Mouse (Mus musculus) heart, postnatal 0 days (tissue): ENCODE results near the gene Slc22a14. TPM values are rescaled to one million over a fixed set of nuclear protein-coding genes. Genes with fewer than 3 reads are reported as not detected.

Experiments
- ATAC-seq: fragments of 200-750 bp; cut with Nextera tagmentation; 2 replicates; pipeline ENCODE4 v1.8.0; 2017; ENCODE audit warnings: low read depth, moderate number of reproducible peaks, moderate library complexity; ENCODE audit not compliant: insufficient read depth
- DNase-seq: peaks from one replicate; pipeline ENCODE4 v3.0.0-alpha.2; 2016; ENCODE audit warnings: low spot score
- H3K27ac ChIP-seq: fragments of 300-500 bp; sonication (generic); 2 replicates; pipeline ENCODE4 v1.5.1; 2014; ENCODE audit warnings: low read depth, mild to moderate bottlenecking
- H3K27me3 ChIP-seq: fragments of 300-500 bp; sonication (generic); 2 replicates; pipeline ENCODE4 v1.6.1; 2014; ENCODE audit warnings: low read length, mixed read lengths; ENCODE audit not compliant: control insufficient read depth, insufficient read depth
- H3K36me3 ChIP-seq: fragments of 300-500 bp; sonication (generic); replicated peaks from 2 replicates; pipeline ENCODE4 v1.6.1; 2014; ENCODE audit warnings: low read length, mixed read lengths; ENCODE audit not compliant: control insufficient read depth, insufficient read depth
- H3K4me1 ChIP-seq: fragments of 300-500 bp; sonication (generic); 2 replicates; pipeline ENCODE4 v1.6.1; 2014; ENCODE audit warnings: antibody characterized with exemption; ENCODE audit not compliant: control insufficient read depth, insufficient read depth
- H3K4me2 ChIP-seq: fragments of 300-500 bp; sonication (generic); 2 replicates; pipeline ENCODE4 v1.6.1; 2014; ENCODE audit warnings: low read depth, mild to moderate bottlenecking, low read length, moderate library complexity
- H3K4me3 ChIP-seq: fragments of 300-500 bp; sonication (generic); 2 replicates; pipeline ENCODE4 v1.5.1; 2014; ENCODE audit warnings: low read depth, low read length
- H3K9ac ChIP-seq: fragments of 300-500 bp; sonication (generic); replicated peaks from 2 replicates; pipeline ENCODE4 v1.6.1; 2014; ENCODE audit warnings: low read depth, low read length, mixed read lengths
- H3K9me3 ChIP-seq: fragments of 300-500 bp; sonication (generic); replicated peaks from 2 replicates; pipeline ENCODE4 v1.6.1; 2016; ENCODE audit warnings: low read length; ENCODE audit not compliant: control insufficient read depth
- CTCF ChIP-seq: IDR thresholded peaks from 2 replicates; pipeline ENCODE4 v1.5.1; 2016; ENCODE audit warnings: antibody characterized with exemption, control low read depth, low read depth
- EP300 ChIP-seq: IDR thresholded peaks from 2 replicates; pipeline ENCODE4 v1.6.1; 2016; ENCODE audit warnings: antibody characterized with exemption, low read depth
- WGBS: fragments of 180-500 bp; shearing (Covaris S2); extraction: QIAGEN DNeasy Blood & Tissue Kit; methylation state at CpG from one replicate; pipeline ENCODE4 v1.1.7; 2014; 5-methylcytosine and 5-hydroxymethylcytosine counted together
- polyA plus RNA-seq: library from polyadenylated mRNA; unstranded; fragments of >200 nt; fragmentation: Nextera tagmentation; extraction: Ambion mirVana; gene quantifications from 2 replicates; pipeline ENCODE4 v1.2.1, GENCODE M21; 2015
- total RNA-seq: library from RNA; depleted of rRNA; stranded (reverse); fragments of >200 nt; gene quantifications from 2 replicates; pipeline ENCODE4 v1.2.3, GENCODE M21; 2014; ENCODE audit warnings: low replicate concordance

Slc22a14 gene
- total and polyA plus RNA-seq, 2 experiments from 2014 or later = 0.08 TPM; not detected in 1

GRCm38 (mm10) chr9:119201653-119202052, 163.7 kb downstream of the Slc22a14 start:
- H3K4me1 ChIP-seq = no peaks in the 10 kb centered on the region
- ATAC-seq = no peak
- 0 out of 2 replicates have a peak, but pooled peaks cover 7% of the 10 kb centered on the region for H3K9me3 ChIP-seq
- no peaks in the 10 kb centered on the region for H3K36me3 ChIP-seq
- no peak overlapping the region for H3K4me2 ChIP-seq
- no peak overlapping the region for H3K4me3 ChIP-seq
- no peak for DNase-seq
- no peak overlapping the region for H3K9ac ChIP-seq
- no peak overlapping the region for H3K27ac ChIP-seq
- no peak for TF ChIP-seq CTCF
- no peak for TF ChIP-seq EP300
- 80% methylated on average over 5 of the region's 5 CpGs for WGBS
- no peaks in the 10 kb centered on the region for H3K27me3 ChIP-seq

GRCm38 (mm10) chr9:119199151-119199861, 166.0 kb downstream of the Slc22a14 start:
- no peak overlapping the region for H3K4me3 ChIP-seq
- no peak for DNase-seq
- H3K4me1 ChIP-seq = no peaks in the 10 kb centered on the region
- 80% methylated on average over 10 of the region's 10 CpGs for WGBS
- H3K27me3 ChIP-seq = no peaks in the 10 kb centered on the region
- no peaks in the 10 kb centered on the region for H3K36me3 ChIP-seq
- no peak overlapping the region for H3K27ac ChIP-seq
- TF ChIP-seq CTCF (no peak), EP300 (no peak)
- H3K9ac ChIP-seq = no peak overlapping the region
- no peak overlapping the region for H3K4me2 ChIP-seq
- 0 out of 2 replicates have a peak, but pooled peaks cover 2% of the 10 kb centered on the region for H3K9me3 ChIP-seq
- no peak for ATAC-seq

- H3K27ac ChIP-seq = no peak overlapping the region
- no peak overlapping the region for H3K4me3 ChIP-seq
- H3K9me3 ChIP-seq = no peaks in the 10 kb centered on the region
- H3K4me1 ChIP-seq = no peaks in the 10 kb centered on the region
- no peak overlapping the region for H3K4me2 ChIP-seq
- DNase-seq (no peak), ATAC-seq (no peak)
- WGBS = 36% methylated on average over 11 of the region's 11 CpGs
- TF ChIP-seq EP300 = no peak
- TF ChIP-seq CTCF = peak; percentile 38
- H3K9ac ChIP-seq = no peak overlapping the region
- H3K36me3 ChIP-seq = no peaks in the 10 kb centered on the region
- H3K27me3 ChIP-seq = no peaks in the 10 kb centered on the region
Measured at GRCm38 (mm10) chr9:119192202-119192990, 173.0 kb downstream of the Slc22a14 start.

- no peak overlapping the region for H3K9ac ChIP-seq
- H3K4me3 ChIP-seq = no peak overlapping the region
- H3K9me3 ChIP-seq = no peaks in the 10 kb centered on the region
- H3K4me1 ChIP-seq = no peaks in the 10 kb centered on the region
- DNase-seq = no peak
- ATAC-seq = no peak
- no peak overlapping the region for H3K27ac ChIP-seq
- no peaks in the 10 kb centered on the region for H3K27me3 ChIP-seq
- no peak for TF ChIP-seq CTCF
- TF ChIP-seq EP300 = no peak
- H3K4me2 ChIP-seq = no peak overlapping the region
- H3K36me3 ChIP-seq = no peaks in the 10 kb centered on the region
- 31% methylated on average over 3 of the region's 3 CpGs for WGBS
Measured at GRCm38 (mm10) chr9:119181241-119181728, 184.1 kb downstream of the Slc22a14 start.

- no peak for ATAC-seq
- 76% methylated on average over 11 of the region's 11 CpGs for WGBS
- TF ChIP-seq EP300 (no peak), CTCF (no peak)
Measured at GRCm38 (mm10) chr9:119179292-119179691, 186.1 kb downstream of the Slc22a14 start.

More at GRCm38 (mm10) chr9:119179292-119179691, 186.1 kb downstream of the Slc22a14 start:
- no peak overlapping the region for H3K9ac ChIP-seq
- no peak for DNase-seq
- no peak overlapping the region for H3K27ac ChIP-seq
- no peak overlapping the region for H3K4me3 ChIP-seq
- H3K27me3 ChIP-seq = no peaks in the 10 kb centered on the region
- no peaks in the 10 kb centered on the region for H3K9me3 ChIP-seq
- no peak overlapping the region for H3K4me2 ChIP-seq
- no peaks in the 10 kb centered on the region for H3K36me3 ChIP-seq
- H3K4me1 ChIP-seq = no peaks in the 10 kb centered on the region
